Mouse (Mus musculus) granulocyte monocyte progenitor cell, adult 5-6 weeks (primary cell): Measurements from ENCODE around the gene Atg9a. TPM values are rescaled to one million over a fixed set of nuclear protein-coding genes. Genes with fewer than 3 reads are reported as not detected.

ENCODE experiments used
- total RNA-seq, 2 experiments: library from RNA; stranded (forward) in 1 of 2; stranded (reverse) in 1 of 2; fragments of 200-712, 200-1000 nt in 1 of 2; fragments of >200 nt in 1 of 2; fragmentation: Nextera tagmentation in 1 of 2; gene quantifications; 2 replicates each; pipeline ENCODE4 v1.2.3; 2014 to 2017

Atg9a gene
- total RNA-seq, 2 experiments from 2014 or later, result 13.4 to 21.5 TPM

Other genes with a start within 250 kb of the Atg9a start
- not detected in 2 replicates for gene Ihh, start 240.5 kb downstream of the Atg9a start, total RNA-seq (2014; fragmentation: Nextera tagmentation)
- not detected in 2 replicates for gene Ihh, start 240.5 kb downstream of the Atg9a start, total RNA-seq (2017)
- gene Nhej1, start 67.0 kb downstream of the Atg9a start, total RNA-seq (2014; fragmentation: Nextera tagmentation), result 5.2 and 10.1 TPM in 2 replicates
- gene Nhej1, start 67.0 kb downstream of the Atg9a start, total RNA-seq (2017), result 5.6 and 13.4 TPM in 2 replicates
- gene Slc23a3, start 58.3 kb downstream of the Atg9a start, total RNA-seq (2014; fragmentation: Nextera tagmentation), result 1.4 TPM in 1 of 2 replicates, not detected in the other
- not detected in 2 replicates for gene Slc23a3, start 58.3 kb downstream of the Atg9a start, total RNA-seq (2017)
- gene Cnppd1, start 49.5 kb downstream of the Atg9a start, total RNA-seq (2014; fragmentation: Nextera tagmentation), result 31.3 and 33.9 TPM in 2 replicates
- gene Cnppd1, start 49.5 kb downstream of the Atg9a start, total RNA-seq (2017), result 33.0 and 36.4 TPM in 2 replicates
- 38.3 and 68.0 TPM in 2 replicates for gene Retreg2, start 49.4 kb downstream of the Atg9a start, total RNA-seq (2014; fragmentation: Nextera tagmentation)
- gene Retreg2, start 49.4 kb downstream of the Atg9a start, total RNA-seq (2017), result 35.5 and 52.0 TPM in 2 replicates
- 18.4 and 19.0 TPM in 2 replicates for gene Zfand2b, start 23.6 kb downstream of the Atg9a start, total RNA-seq (2014; fragmentation: Nextera tagmentation)
- gene Zfand2b, start 23.6 kb downstream of the Atg9a start, total RNA-seq (2017), result 9.5 and 18.2 TPM in 2 replicates
- 8.9 and 10.1 TPM in 2 replicates for gene Abcb6, start 11.8 kb downstream of the Atg9a start, total RNA-seq (2014; fragmentation: Nextera tagmentation)
- gene Abcb6, start 11.8 kb downstream of the Atg9a start, total RNA-seq (2017), result 7.5 and 8.4 TPM in 2 replicates
- gene Ankzf1, start within 50 bp of the Atg9a start, total RNA-seq (2014; fragmentation: Nextera tagmentation), result 11.3 and 11.6 TPM in 2 replicates
- 20.0 and 20.9 TPM in 2 replicates for gene Ankzf1, start within 50 bp of the Atg9a start, total RNA-seq (2017)
- 37.1 and 57.6 TPM in 2 replicates for gene Glb1l, start 18.6 kb upstream of the Atg9a start, total RNA-seq (2014; fragmentation: Nextera tagmentation)
- gene Glb1l, start 18.6 kb upstream of the Atg9a start, total RNA-seq (2017), result 13.0 and 15.0 TPM in 2 replicates
- 212 and 224 TPM in 2 replicates for gene Stk16, start 18.6 kb upstream of the Atg9a start, total RNA-seq (2014; fragmentation: Nextera tagmentation)
- 152 and 160 TPM in 2 replicates for gene Stk16, start 18.6 kb upstream of the Atg9a start, total RNA-seq (2017)
- 541 and 690 TPM in 2 replicates for gene Tuba4a, start 27.7 kb upstream of the Atg9a start, total RNA-seq (2014; fragmentation: Nextera tagmentation)
- gene Tuba4a, start 27.7 kb upstream of the Atg9a start, total RNA-seq (2017), result 491 and 534 TPM in 2 replicates
- gene A630095N17Rik, start 39.9 kb upstream of the Atg9a start, total RNA-seq (2014; fragmentation: Nextera tagmentation), result not detected in 2 replicates
- gene A630095N17Rik, start 39.9 kb upstream of the Atg9a start, total RNA-seq (2017), result 2.7 TPM in 1 of 2 replicates, not detected in the other
- gene Dnajb2, start 44.2 kb upstream of the Atg9a start, total RNA-seq (2014; fragmentation: Nextera tagmentation), result 0.66 and 4.1 TPM in 2 replicates
- gene Dnajb2, start 44.2 kb upstream of the Atg9a start, total RNA-seq (2017), result 1.5 and 1.6 TPM in 2 replicates
- gene Ptprn, start 72.3 kb upstream of the Atg9a start, total RNA-seq (2014; fragmentation: Nextera tagmentation), result not detected in 2 replicates
- gene Ptprn, start 72.3 kb upstream of the Atg9a start, total RNA-seq (2017), result not detected in 2 replicates
- gene Resp18, start 86.2 kb upstream of the Atg9a start, total RNA-seq (2014; fragmentation: Nextera tagmentation), result not detected in 2 replicates
- not detected in 2 replicates for gene Resp18, start 86.2 kb upstream of the Atg9a start, total RNA-seq (2017)
- 35.6 and 44.7 TPM in 2 replicates for gene Dnpep, start 125.8 kb upstream of the Atg9a start, total RNA-seq (2014; fragmentation: Nextera tagmentation)
- 26.6 and 47.7 TPM in 2 replicates for gene Dnpep, start 125.8 kb upstream of the Atg9a start, total RNA-seq (2017)
- gene Des, start 168.1 kb upstream of the Atg9a start, total RNA-seq (2014; fragmentation: Nextera tagmentation), result not detected in 2 replicates
- not detected in 2 replicates for gene Des, start 168.1 kb upstream of the Atg9a start, total RNA-seq (2017)
- not detected in 2 replicates for gene Speg, start 183.1 kb upstream of the Atg9a start, total RNA-seq (2014; fragmentation: Nextera tagmentation)
- gene Speg, start 183.1 kb upstream of the Atg9a start, total RNA-seq (2017), result 0.05 TPM in 1 of 2 replicates, not detected in the other
- gene Gmppa, start 243.7 kb upstream of the Atg9a start, total RNA-seq (2014; fragmentation: Nextera tagmentation), result 118 and 133 TPM in 2 replicates
- gene Gmppa, start 243.7 kb upstream of the Atg9a start, total RNA-seq (2017), result 85.1 and 88.3 TPM in 2 replicates